Mouse (Mus musculus): ENCODE data around the gene Cdkn2d. TPM values are rescaled to one million over a fixed set of nuclear protein-coding genes. Genes with fewer than 3 reads are reported as not detected.
"Not testable (repeated sequence)": the region's sequence is repeated elsewhere in the genome, so short reads cannot be mapped to it uniquely, and the experiment has no call there.

Gene Cdkn2d
- total RNA-seq, 1 experiment from 2014 or later: 66.5 TPM

- ATAC-seq (replicated peaks; ENCODE audit: insufficient number of reproducible peaks, low FRiP score, low TSS enrichment, poor library complexity, severe bottlenecking): no peak
These were observed 29.0 kb upstream of the Cdkn2d start for GRCm38 (mm10) chr9:21320280-21320618.

- no peak for ATAC-seq (replicated peaks; ENCODE audit: insufficient number of reproducible peaks, low FRiP score, low TSS enrichment, poor library complexity, severe bottlenecking)
These were observed 28.3 kb upstream of the Cdkn2d start for GRCm38 (mm10) chr9:21319503-21319902.

DNA sequence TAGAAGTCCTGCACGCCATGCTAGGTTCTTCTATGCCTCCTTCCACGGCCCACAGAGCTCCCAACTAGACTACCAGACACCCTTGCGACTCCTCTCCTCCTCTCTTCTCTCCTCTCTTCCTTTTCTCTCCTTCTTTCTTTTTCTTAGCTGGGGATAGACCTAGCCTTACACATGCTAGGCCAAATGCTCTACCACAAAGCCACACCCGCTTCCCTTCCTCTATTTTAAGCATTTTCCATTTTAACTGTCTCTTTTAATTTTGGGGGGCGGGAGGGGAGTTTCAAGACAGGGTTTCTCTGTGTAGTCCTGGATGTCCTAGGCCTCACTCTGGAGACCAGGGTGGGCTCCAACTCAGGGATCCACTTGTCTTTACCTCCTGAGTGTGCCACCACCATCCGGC is 27.6 kb upstream of the Cdkn2d start:
- ATAC-seq (replicated peaks; ENCODE audit: insufficient number of reproducible peaks, low FRiP score, low TSS enrichment, poor library complexity, severe bottlenecking): no peak

DNA sequence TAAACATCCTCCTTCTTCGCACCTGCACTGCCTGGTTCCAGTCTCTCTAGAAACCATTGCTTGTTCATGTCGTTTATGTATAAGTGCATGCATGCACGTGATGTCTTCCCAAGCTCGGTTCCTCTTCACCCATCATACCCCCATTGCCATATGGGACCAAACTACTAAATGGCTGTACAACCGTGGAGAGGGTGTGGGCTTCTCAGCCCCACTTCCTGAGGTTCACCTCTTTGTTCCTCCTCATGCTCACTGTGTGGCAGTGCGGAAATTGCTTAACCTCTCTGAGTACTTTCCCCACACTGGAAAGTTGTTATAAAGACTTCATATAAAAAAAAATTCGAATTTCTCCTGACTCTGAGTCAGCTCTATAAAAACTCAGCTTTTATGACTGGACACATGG is 25.5 kb upstream of the Cdkn2d start:
- ATAC-seq (replicated peaks; ENCODE audit: insufficient number of reproducible peaks, low FRiP score, low TSS enrichment, poor library complexity, severe bottlenecking): peak; percentile 70

DNA sequence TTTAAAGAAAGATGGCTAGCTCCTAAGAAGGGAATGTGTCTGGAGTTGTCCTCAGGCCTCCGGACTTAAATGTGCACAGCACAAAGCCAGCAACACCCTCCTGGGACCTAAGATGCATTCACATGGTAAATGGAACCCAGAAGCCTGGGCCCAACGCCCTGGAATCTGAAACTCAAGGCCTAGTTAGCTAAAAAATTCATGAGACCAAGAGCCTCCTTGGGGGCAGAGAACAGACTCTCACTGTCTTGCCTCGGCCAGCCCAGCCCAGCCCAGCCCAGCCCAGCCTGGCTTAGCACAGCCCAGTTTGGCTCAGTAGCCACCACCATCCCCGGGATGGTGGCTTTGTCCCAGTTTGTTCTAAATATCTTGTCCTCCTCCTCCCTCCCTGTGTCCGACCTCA is 24.2 kb upstream of the Cdkn2d start:
- no peak for ATAC-seq (replicated peaks; ENCODE audit: insufficient number of reproducible peaks, low FRiP score, low TSS enrichment, poor library complexity, severe bottlenecking)

DNA sequence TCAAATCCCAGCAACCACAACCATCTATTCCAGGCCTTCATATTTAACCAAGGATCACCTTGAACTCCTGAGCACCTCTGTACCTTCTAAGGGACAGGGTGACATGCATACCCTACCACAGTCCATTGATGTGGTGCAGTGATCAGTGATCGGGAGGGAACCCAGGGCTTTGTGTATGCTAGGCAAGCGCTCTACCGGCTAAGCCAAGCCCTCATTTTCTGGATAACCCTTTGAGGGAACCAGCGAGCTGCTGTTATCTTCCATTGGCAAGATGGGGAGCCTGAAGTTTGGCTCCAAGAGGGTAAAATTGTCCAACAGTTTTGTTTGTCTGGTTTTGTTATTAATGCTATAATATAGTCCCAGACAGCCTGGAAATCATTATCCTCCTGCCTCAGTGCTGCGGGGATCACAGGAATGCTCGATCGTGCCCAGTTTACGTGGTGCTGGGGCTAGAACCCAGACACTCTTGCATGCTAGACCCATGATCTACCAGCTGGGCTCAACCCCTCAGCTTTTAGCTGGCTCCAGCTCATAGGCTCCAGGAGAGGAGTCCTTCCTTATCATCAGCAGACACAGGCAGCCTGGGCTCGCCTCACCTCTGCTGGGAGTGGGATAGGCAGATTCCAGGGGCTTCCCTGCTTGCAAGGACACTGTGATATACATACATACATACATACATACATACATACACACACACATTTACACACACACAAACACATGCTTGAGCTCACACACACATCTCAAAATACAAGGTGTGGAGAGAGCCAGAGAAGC is 23.3 kb upstream of the Cdkn2d start:
- ATAC-seq (replicated peaks; ENCODE audit: insufficient number of reproducible peaks, low FRiP score, low TSS enrichment, poor library complexity, severe bottlenecking): no peak

- peak; percentile 71 for ATAC-seq (replicated peaks; ENCODE audit: insufficient number of reproducible peaks, low FRiP score, low TSS enrichment, poor library complexity, severe bottlenecking)
These were observed 22.2 kb upstream of the Cdkn2d start for GRCm38 (mm10) chr9:21313394-21313793.

DNA sequence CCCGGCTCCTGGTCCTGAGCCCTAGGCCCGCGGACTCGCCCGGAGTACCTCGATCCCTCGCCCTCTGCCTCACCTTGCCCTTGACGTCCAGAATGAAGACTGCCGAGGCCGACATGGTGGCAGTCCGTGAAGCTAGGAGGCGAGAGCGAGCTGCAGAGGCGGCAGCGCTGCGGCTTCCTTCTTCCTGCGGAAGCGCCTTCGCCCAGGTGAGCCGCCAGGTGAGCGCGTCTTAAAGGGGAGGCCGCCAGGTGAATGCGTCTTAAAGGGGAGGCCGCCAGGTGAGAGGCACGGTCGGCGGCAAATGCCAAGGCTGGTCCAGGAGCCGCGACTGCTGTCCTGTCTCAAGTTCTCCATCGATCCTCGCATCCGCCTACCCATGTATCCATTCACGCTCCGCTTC is 20.9 kb upstream of the Cdkn2d start, which contains the start of gene Ap1m2:
TSS of gene Ap1m2 (minus strand) at position 204 of the 400 bp plus-strand sequence.
- ATAC-seq (replicated peaks; ENCODE audit: insufficient number of reproducible peaks, low FRiP score, low TSS enrichment, poor library complexity, severe bottlenecking): no peak

DNA sequence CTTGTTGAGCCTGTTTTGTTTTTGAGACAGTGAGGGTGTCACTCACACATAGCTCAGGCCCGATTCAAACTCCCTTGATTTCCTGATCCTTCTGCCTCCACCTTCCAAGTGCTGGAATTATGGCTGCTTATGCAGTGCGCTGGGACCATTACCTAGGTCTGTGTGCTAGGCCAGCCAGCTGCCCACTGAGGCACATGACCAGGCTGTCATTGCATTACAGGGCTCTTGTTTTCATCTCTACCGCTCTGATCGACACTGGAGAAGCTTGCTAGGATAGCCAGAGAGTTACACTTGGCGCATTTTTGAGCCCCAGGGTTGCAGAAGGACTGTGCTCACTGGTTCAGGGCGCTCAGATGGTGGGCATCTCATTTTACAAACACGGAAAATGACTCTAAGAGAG is 20.5 kb upstream of the Cdkn2d start:
- ATAC-seq (replicated peaks; ENCODE audit: insufficient number of reproducible peaks, low FRiP score, low TSS enrichment, poor library complexity, severe bottlenecking): no peak

GRCm38 (mm10) chr9:21309150-21309741 is 18.0 kb upstream of the Cdkn2d start:
- ATAC-seq (replicated peaks; ENCODE audit: insufficient number of reproducible peaks, low FRiP score, low TSS enrichment, poor library complexity, severe bottlenecking): peak; percentile 88

DNA sequence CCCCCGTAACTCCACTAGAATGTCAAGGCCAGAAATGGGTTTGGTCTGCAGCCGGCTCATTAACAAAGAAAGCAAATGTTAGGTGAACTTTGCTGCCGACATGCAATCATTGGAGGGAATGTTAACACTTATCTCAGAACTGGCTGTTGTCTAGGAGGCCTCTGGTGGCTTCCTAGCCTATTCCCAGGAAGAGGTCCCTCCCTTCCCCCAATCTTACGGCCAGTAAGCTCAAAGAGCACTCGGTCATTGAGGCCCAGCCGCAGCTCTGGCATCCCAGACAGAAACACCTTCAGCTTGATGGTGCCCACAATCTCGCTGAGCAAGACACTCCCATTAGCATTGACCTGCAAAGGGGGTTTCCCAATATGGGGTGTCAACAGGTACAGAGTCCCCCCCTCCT is 13.9 kb upstream of the Cdkn2d start:
- no peak for ATAC-seq (replicated peaks; ENCODE audit: insufficient number of reproducible peaks, low FRiP score, low TSS enrichment, poor library complexity, severe bottlenecking)

- ATAC-seq (replicated peaks; ENCODE audit: insufficient number of reproducible peaks, low FRiP score, low TSS enrichment, poor library complexity, severe bottlenecking): no peak
These were observed 7.8 kb upstream of the Cdkn2d start for GRCm38 (mm10) chr9:21299014-21299413.

DNA sequence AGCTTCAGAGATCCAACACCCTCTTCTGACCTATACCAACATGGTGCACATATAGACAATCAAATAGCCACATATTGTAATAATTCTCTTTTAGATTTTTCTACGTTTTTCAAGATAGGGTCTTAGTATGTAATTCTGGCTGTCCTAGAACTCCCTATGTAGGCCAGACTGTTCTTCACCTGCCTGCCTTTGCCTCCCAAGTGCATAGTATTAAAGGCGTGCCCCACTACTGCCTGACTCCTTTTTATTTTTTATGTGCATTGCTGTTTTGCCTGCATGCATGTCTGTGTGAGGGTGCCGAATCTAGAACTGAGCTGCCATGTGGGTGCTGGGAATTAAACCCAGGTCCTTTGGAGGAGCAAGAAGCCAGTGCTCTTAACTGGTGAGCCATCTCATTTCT is 1.1 kb upstream of the Cdkn2d start:
- no peak for ATAC-seq (replicated peaks; ENCODE audit: insufficient number of reproducible peaks, low FRiP score, low TSS enrichment, poor library complexity, severe bottlenecking)

GRCm38 (mm10) chr9:21291868-21292267 is 661 bp upstream of the Cdkn2d start:
- ATAC-seq (replicated peaks; ENCODE audit: insufficient number of reproducible peaks, low FRiP score, low TSS enrichment, poor library complexity, severe bottlenecking): not testable (repeated sequence)

DNA sequence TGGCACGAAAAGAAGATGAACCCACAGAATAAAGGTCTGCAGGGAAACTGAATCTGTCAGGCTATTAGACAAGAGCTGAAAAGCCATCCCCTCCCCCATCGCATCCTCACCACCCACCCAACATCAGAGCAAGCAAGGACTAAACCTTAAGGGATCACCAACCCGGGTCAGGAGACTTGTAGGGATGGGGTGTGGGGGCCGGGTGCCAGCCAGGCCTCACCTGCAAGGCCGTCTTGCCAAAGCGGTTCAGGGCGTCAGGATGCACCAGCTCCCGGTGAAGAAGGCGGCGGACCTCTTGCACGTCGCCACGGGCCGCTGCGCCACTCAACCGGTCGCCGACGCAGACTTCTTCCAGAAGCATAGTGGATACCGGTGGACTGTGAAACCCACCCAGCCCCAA is 618 bp downstream of the Cdkn2d start:
- ATAC-seq (replicated peaks; ENCODE audit: insufficient number of reproducible peaks, low FRiP score, low TSS enrichment, poor library complexity, severe bottlenecking): no peak

DNA sequence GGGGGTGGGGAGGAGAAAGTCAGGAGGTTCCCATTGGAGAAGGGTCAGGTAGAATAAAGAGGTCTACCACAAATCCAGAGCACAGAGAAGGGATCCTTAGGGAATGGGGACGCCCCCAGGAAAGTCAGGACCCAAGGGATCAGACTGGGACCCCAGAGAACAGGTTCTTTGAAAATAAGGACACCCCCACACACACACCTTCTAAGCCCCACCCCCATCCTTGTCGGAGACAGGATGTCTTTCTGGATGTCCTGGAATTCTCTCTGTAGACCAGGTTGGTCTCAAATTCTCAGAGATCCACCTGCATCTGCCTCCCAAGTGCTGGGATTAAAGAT is 1.9 kb downstream of the Cdkn2d start:
- no peak for ATAC-seq (replicated peaks; ENCODE audit: insufficient number of reproducible peaks, low FRiP score, low TSS enrichment, poor library complexity, severe bottlenecking)

DNA sequence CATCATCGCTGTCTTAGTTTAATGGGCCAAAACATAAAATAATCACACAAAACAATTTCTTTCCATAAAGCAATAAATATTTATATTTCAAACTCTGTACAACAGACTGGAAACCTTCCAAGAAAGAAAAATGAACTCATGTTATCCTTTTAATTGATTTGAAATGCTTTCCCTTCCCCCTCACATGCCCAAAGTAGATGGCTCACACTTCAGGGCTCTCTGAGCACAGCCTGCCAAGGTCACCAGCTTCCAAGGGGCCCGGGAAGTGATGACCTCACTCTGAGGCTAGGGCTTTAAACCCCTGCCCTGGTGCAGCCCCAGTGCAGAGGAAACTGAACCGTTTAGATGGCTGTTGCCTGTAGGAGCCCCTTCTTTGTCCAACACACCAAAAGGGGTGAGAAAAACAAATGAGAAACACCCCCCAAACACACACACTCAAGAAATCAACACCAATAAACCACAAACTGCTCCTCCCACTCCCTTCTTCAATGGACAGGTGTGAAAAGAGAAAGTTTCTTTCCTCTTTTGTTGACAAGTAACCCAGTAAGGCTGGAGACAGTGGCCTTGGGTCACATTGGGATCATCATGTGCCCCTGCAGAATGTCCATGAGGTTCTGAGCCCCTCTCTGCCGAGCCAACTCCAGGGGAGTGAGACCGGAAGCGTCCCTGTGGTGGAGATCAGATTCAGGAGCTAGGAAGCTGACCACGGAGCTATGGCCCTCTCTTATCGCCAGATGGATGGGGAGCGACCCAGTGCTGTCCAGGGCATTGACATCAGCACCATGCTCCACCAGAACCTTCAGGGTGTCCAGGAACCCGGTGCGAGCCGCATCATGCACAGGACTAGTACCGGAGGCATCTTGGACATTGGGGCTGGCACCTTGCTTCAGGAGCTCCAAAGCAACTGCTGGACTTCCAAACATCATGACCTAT is 2.5 kb downstream of the Cdkn2d start:
- ATAC-seq (replicated peaks; ENCODE audit: insufficient number of reproducible peaks, low FRiP score, low TSS enrichment, poor library complexity, severe bottlenecking): no peak

DNA sequence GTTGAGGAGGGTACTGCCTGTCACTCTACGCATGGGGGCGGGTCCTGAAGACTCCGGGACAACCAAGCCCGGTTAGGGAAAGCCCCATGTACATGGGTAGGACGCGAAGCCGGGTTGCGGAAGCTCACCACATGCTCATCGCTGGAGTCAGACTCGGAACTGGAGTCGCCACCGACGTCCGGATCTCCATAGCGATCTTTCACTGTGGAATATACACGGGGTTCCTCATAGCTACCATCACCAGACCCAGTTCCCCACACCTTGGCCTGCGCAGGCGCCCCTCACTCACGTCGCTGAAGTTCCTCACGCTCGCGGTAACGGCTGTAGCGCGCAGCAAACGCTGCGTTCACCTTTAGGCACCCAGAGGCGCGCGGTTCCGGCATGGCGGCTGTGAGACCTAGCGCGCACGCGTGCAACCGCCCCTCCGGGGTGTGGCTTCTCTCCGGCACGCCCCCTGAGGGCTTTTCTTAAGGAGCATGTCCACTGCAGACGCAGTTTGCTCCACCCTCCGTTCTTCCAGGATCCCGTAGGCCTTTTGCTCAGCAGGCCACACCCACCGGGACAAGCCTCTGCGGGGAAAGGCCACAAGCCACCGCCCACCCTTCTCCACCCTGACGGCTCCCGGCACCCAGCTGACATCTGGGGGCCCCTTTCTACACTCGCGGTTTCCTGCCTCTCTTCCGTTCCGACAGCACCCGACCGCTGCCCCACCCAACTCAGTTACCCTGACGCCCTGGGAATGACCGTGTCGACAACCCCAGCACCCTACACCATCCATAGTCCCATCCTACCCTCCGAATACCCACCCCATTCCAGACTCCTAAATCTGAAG is 3.4 kb downstream of the Cdkn2d start, which contains the start of gene Kri1:
TSS of gene Kri1 (minus strand) at position 399 of the 832 bp plus-strand sequence.
- peak; percentile 79 for ATAC-seq (replicated peaks; ENCODE audit: insufficient number of reproducible peaks, low FRiP score, low TSS enrichment, poor library complexity, severe bottlenecking)

DNA sequence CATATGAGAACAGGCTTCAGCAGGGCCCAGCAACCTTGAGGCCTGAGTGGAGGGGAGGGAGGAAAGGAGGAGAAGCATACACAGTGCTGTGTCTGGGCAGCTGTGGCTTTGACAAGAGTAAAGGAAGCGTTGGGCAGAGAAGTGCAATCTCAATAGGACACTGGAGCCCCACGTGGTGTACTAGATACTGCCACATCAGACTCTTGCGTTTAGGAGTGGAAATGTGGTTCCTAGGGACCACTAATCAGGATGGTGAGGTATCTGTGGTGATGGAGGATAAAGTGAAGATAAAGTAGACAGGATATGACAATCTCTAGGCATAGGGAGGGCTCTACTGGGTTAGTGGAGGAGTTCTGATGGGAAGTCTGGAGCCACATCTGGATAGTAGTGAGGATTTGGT is 4.5 kb downstream of the Cdkn2d start:
- no peak for ATAC-seq (replicated peaks; ENCODE audit: insufficient number of reproducible peaks, low FRiP score, low TSS enrichment, poor library complexity, severe bottlenecking)

Data from monocyte, adult 5-6 weeks (primary cell).